ENCODE assay signal across 9 mouse cellular contexts in genomic region chr10:89205858-89206257, GRCm38 (mm10).
A peak's percentile ranks its signal among the peaks of the same experiment; 100 is the strongest.
DNase-seq lines count a peak whose midpoint lies in the region; ATAC-seq and TF ChIP-seq lines count a peak whose summit lies in the region.
"Had no signal": no experiment of that assay in that cellular context is flagged by ENCODE, and none has a peak within 500 bp of the region (broad histone marks: within the 10 kb centered on the region; RNA-seq: fewer than 3 reads in every experiment).

No protein-coding gene starts in this region.

- no peaks in the 10 kb centered on the region for H3K27me3 ChIP-seq in limb, embryonic 14.5 days (ENCODE audit: control insufficient read depth, insufficient read depth, low read length)
- H3K27me3 ChIP-seq: limb, embryonic 13.5 days had no signal

- no peaks in the 10 kb centered on the region for H3K36me3 ChIP-seq in limb, embryonic 14.5 days (ENCODE audit: control insufficient read depth, insufficient read depth, low read length)
- H3K36me3 ChIP-seq: limb, embryonic 13.5 days had no signal

- peak; percentile 49 for DNase-seq in adrenal gland, postnatal 10 days
- DNase-seq in adrenal gland, adult 2 months = no peak
- DNase-seq in kidney, adult 9 months = peak; percentile 44
- DNase-seq in kidney, adult 11 months = no peak
- DNase-seq in 3T3-L1 (ENCODE audit: low read depth, low spot score) = peak; percentile 51
- DNase-seq in cerebellum, postnatal 25 days = peak; percentile 15 to 58
- peak; percentile 15 for DNase-seq in limb, embryonic 14.5 days (ENCODE audit: low spot score)
- no peak for DNase-seq in frontal cortex, postnatal 36 days (ENCODE audit: low spot score in 2 of 2)

- no peak for TF ChIP-seq POLR2A in limb, embryonic 14.5 days (IDR thresholded peaks at IDR 0.05; ENCODE audit: borderline replicate concordance, extremely low read depth, insufficient read depth, insufficient read length)

- H3K9me3 ChIP-seq in limb, embryonic 14.5 days (ENCODE audit: control insufficient read depth, low read length) = no peaks in the 10 kb centered on the region
- H3K9me3 ChIP-seq: limb, embryonic 13.5 days had no signal

- H3K4me3 ChIP-seq in limb, embryonic 14.5 days (replicated peaks; ENCODE audit: low read length) = no peak overlapping the region
- H3K4me3 ChIP-seq: limb, embryonic 13.5 days had no signal

- ATAC-seq in limb, embryonic 14.5 days (ENCODE audit: low FRiP score, low read depth) = no peak

- 29% methylated on average over 2 of the region's 2 CpGs for WGBS in limb, embryonic 14.5 days

- H3K27ac ChIP-seq in limb, embryonic 14.5 days (replicated peaks; ENCODE audit: low read depth, low read length) = no peak overlapping the region
- H3K27ac ChIP-seq: limb, embryonic 13.5 days had no signal

- no peak overlapping the region for H3K9ac ChIP-seq in limb, embryonic 14.5 days (ENCODE audit: low read depth, low read length, severe bottlenecking)
- H3K9ac ChIP-seq: limb, embryonic 13.5 days had no signal

- no peaks in the 10 kb centered on the region for H3K4me1 ChIP-seq in limb, embryonic 14.5 days (ENCODE audit: control insufficient read depth, insufficient read depth, low read length)
- H3K4me1 ChIP-seq: limb, embryonic 13.5 days had no signal

- H3K4me2 ChIP-seq in limb, embryonic 14.5 days (replicated peaks; ENCODE audit: low read depth, low read length, severe bottlenecking) = no peak overlapping the region
- H3K4me2 ChIP-seq: limb, embryonic 13.5 days had no signal

Comparison
In these comparisons a context has a peak if more than half of its experiments do, and no peak if none do; other contexts are left out.
1. DNase-seq: peak in adrenal gland, postnatal 10 days (single experiment), kidney, adult 9 months (single experiment), 3T3-L1 (single experiment), cerebellum, postnatal 25 days (2 of 2) and limb, embryonic 14.5 days (single experiment); none in adrenal gland, adult 2 months (single experiment), kidney, adult 11 months (single experiment) and frontal cortex, postnatal 36 days (0 of 2).